Mouse (Mus musculus) intestine, postnatal 0 days (tissue): ENCODE data around the gene Pmepa1. TPM values are rescaled to one million over a fixed set of nuclear protein-coding genes. Genes with fewer than 3 reads are reported as not detected.

Experiments
- ATAC-seq: fragments of 200-750 bp; cut with Nextera tagmentation; 2 replicates; pipeline ENCODE4 v1.8.0; 2017; ENCODE audit warnings: mild to moderate bottlenecking, moderate TSS enrichment, moderate library complexity
- H3K27ac ChIP-seq: fragments of 300-500 bp; sonication (generic); 2 replicates; pipeline ENCODE4 v1.5.1; 2014; ENCODE audit warnings: mild to moderate bottlenecking, low read depth, low read length, moderate library complexity
- H3K27me3 ChIP-seq: fragments of 300-500 bp; sonication (generic); replicated peaks from 2 replicates; pipeline ENCODE4 v1.6.1; 2014; ENCODE audit warnings: low read length, mixed read lengths; ENCODE audit not compliant: control insufficient read depth, insufficient read depth
- H3K36me3 ChIP-seq: fragments of 300-500 bp; sonication (generic); 2 replicates; pipeline ENCODE4 v1.6.1; 2014; ENCODE audit warnings: mild to moderate bottlenecking, moderate library complexity; ENCODE audit not compliant: control insufficient read depth, insufficient read depth
- H3K4me1 ChIP-seq: fragments of 300-500 bp; sonication (generic); replicated peaks from 2 replicates; pipeline ENCODE4 v1.6.1; 2014; ENCODE audit warnings: antibody characterized with exemption, low read length, mixed read lengths; ENCODE audit not compliant: control insufficient read depth, insufficient read depth
- H3K4me2 ChIP-seq: fragments of 300-500 bp; sonication (generic); replicated peaks from 2 replicates; pipeline ENCODE4 v1.6.1; 2014; ENCODE audit warnings: low read depth, mild to moderate bottlenecking, moderate library complexity
- H3K4me3 ChIP-seq: fragments of 300-500 bp; sonication (generic); 2 replicates; pipeline ENCODE4 v1.5.1; 2014; ENCODE audit warnings: low read depth, low read length
- H3K9ac ChIP-seq: fragments of 300-500 bp; sonication (generic); 2 replicates; pipeline ENCODE4 v1.6.1; 2014; ENCODE audit warnings: mild to moderate bottlenecking, low read depth, low read length
- H3K9me3 ChIP-seq: fragments of 300-500 bp; sonication (generic); 2 replicates; pipeline ENCODE4 v1.6.1; 2016; ENCODE audit warnings: mixed run types; ENCODE audit not compliant: control insufficient read depth
- CTCF ChIP-seq: sonication (generic); IDR thresholded peaks from 2 replicates; pipeline ENCODE4 v1.5.1; 2016; ENCODE audit warnings: low read depth, mild to moderate bottlenecking, control low read depth, antibody characterized with exemption, moderate library complexity
- WGBS: fragments of 180-500 bp; shearing (Covaris S2); extraction: QIAGEN DNeasy Blood & Tissue Kit; methylation state at CpG from one replicate; pipeline ENCODE4 v1.1.7; 2014; 5-methylcytosine and 5-hydroxymethylcytosine counted together
- polyA plus RNA-seq: library from polyadenylated mRNA; unstranded; fragments of >200 nt; fragmentation: Nextera tagmentation; extraction: Ambion mirVana; gene quantifications from 2 replicates; pipeline ENCODE4 v1.2.1, GENCODE M21; 2015

Gene Pmepa1
- polyA plus RNA-seq, 1 experiment from 2014 or later: 5.9 TPM

DNA sequence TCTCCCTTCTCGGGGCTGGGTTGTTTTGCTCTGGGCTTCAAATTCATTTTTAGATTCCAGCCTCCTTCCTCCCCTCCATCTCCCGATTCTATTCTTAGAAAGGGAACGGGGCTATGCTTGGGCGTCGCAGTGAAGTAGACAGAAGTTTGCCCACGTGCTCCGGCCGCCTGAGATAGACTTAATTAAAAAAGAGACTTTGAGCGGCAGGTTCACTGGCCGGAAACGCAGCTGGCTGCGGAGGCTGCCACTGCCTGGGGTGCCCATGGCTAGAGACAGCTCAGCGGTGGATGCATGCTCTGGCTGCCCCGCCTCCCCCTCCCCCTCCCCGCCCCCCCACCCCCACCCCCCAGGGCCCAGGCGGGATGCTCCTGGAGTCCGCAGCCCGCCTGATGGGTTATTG, 31.2 kb upstream of the Pmepa1 start:
- Histone ChIP-seq H3K36me3 (no peaks in the 10 kb centered on the region), H3K27ac (no peak overlapping the region), H3K9me3 (no peaks in the 10 kb centered on the region), H3K9ac (no peak overlapping the region), H3K4me1 (no peaks in the 10 kb centered on the region), H3K4me2 (0 out of 2 replicates have a peak overlapping the region, but pooled peaks have one; percentile 13), H3K27me3 (0 out of 2 replicates have a peak, but pooled peaks cover 11% of the 10 kb centered on the region), H3K4me3 (no peak overlapping the region)
- WGBS: 10% methylated on average over 17 of the region's 18 CpGs
- peak; percentile 61 for ATAC-seq
- no peak for TF ChIP-seq CTCF

DNA sequence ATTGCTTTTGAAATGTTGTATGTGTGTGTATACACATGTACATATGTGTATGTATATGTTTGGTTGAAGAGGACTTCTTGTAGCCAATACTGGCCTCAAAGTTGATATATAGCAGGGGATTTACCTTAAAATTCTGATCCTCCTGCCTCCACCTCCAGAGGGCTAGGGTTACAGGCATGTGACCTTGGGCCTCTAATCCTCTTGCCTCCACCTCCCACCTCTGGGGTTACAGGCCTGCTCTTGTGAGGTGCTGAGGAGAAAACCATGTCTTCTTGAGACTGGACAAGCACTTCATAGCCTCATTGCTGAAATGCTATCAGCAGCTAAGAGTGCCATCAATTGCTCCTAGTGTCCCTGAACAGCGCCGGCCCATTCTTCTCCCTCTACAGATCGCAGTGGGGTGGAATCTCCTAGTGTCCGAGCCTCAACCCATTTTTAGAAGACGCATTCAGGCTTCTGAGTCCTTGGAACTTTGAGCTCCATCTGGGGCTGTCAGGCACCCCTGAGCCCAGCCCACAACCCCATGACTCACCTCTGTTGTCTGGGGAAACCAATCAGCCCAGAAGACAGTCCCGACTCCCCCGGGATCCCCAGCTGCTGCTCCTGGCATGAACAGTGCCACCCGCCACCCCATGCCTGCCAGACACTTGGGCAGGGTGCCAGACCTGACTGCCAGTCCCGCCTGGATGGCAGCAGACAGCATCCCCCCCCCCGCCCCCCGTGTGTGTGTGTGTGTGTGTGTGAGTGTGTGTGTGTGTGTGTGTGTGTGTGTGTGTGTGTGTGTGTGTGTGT, 30.6 kb upstream of the Pmepa1 start:
- Histone ChIP-seq H3K9ac (no peak overlapping the region), H3K4me2 (0 out of 2 replicates have a peak overlapping the region, but pooled peaks have one; percentile 13), H3K4me1 (no peaks in the 10 kb centered on the region), H3K27me3 (0 out of 2 replicates have a peak, but pooled peaks cover 11% of the 10 kb centered on the region), H3K9me3 (no peaks in the 10 kb centered on the region), H3K27ac (no peak overlapping the region), H3K36me3 (no peaks in the 10 kb centered on the region), H3K4me3 (no peak overlapping the region)
- peak; percentile 68 for ATAC-seq
- no peak for TF ChIP-seq CTCF
- WGBS: 45% methylated on average over 10 of the region's 11 CpGs

DNA sequence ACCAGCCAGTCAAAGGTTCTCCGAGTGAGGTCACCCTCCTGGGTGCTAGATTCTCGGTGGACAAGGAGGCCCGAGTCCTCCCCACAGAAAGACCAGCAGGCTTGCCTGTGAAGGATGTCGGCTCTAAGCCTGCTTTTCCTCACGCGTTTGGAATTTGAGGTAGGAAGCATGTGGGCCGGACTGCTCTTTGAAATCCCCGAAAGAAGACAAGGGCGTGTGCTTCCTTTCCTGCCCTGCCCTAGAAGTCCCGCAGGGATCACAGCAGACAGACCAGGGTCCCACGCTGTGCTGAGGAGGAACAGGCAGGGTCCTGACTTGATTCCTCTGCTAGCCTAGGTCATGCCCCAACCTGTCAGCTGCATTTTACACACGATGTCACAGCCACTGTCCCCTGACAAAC, 28.7 kb upstream of the Pmepa1 start:
- H3K4me2 ChIP-seq: no peak overlapping the region
- no peaks in the 10 kb centered on the region for H3K4me1 ChIP-seq
- 0 out of 2 replicates have a peak, but pooled peaks cover 11% of the 10 kb centered on the region for H3K27me3 ChIP-seq
- no peak for TF ChIP-seq CTCF
- no peak overlapping the region for H3K9ac ChIP-seq
- no peaks in the 10 kb centered on the region for H3K36me3 ChIP-seq
- no peak overlapping the region for H3K4me3 ChIP-seq
- no peak for ATAC-seq
- no peaks in the 10 kb centered on the region for H3K9me3 ChIP-seq
- 21% methylated on average over 12 of the region's 12 CpGs for whole genome bisulfite sequencing
- H3K27ac ChIP-seq: no peak overlapping the region

DNA sequence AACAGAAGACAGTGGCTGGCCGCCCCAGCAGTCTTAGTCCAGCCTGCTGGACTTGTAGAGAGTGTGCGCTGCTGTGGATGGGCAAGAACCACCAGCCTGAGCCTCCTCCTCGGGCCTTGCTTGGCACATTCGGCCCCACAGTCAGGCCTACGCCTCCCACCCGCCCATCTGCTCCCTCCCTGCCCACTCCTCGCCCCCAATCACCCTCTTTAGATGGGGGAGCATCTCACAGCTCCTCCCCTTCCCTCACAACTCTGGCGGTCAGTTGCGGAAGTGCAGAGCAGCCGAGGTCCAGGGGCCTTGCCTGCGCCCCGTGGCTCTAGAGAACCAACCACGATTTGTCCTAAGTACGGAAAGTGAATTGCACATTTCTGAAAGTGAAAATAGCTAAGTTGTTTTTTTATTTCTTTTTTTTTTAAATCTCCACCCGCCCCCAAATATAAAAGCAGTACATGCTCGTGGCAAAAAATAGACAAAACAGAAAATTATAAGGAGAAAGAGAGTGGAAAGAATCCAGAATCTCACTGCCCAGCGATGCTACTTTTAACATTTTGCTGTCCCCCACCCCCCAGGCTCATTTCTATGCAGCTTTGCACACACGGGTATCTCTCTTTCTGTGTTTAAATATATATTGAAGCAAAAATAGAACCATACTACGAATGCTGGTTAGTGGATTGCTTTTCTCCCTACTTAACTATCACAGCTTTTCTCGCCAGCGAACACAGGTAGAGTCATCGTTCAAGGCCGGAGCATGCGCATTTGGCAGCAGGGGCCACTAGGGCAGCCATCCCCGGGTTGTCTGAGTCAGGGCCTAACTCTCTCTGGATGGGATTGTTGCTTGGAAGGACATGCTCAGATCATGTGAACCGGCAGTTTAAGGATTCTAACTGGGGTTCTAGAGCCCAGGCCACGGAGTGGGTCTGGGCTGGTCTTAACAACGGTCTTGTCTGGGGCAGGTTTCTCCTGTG, 24.6 kb upstream of the Pmepa1 start:
- Histone ChIP-seq H3K4me1 (no peaks in the 10 kb centered on the region), H3K9me3 (no peaks in the 10 kb centered on the region), H3K9ac (no peak overlapping the region), H3K36me3 (no peaks in the 10 kb centered on the region), H3K27me3 (no peaks in the 10 kb centered on the region), H3K4me2 (no peak overlapping the region), H3K4me3 (no peak overlapping the region), H3K27ac (no peak overlapping the region)
- no peak for ATAC-seq
- 75% methylated on average over 28 of the region's 28 CpGs for WGBS
- peak; percentile 51 for TF ChIP-seq CTCF

DNA sequence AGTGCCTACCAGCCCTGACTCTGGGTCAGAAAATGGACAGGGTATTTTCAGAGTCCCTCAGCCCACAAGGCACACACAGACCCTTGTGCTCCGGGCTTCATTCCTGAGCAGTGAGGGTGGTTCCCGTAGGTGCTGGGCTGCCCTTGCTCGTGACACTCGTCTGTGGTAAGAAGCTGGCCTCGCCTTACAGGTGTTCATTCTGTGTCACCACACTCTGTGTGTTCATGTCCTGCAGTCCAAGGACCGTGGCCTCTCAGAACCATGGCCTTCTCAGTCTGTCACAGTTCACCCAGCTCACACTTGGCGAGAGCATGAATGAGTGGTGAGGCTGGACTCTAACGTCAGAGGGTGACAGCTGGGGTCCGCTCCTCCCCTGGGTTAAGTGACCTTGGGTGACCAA, 20.1 kb upstream of the Pmepa1 start:
- WGBS: 81% methylated on average over 9 of the region's 9 CpGs
- Histone ChIP-seq H3K9me3 (0 out of 2 replicates have a peak, but pooled peaks cover 3% of the 10 kb centered on the region), H3K27me3 (no peaks in the 10 kb centered on the region), H3K4me2 (no peak overlapping the region), H3K9ac (no peak overlapping the region), H3K4me3 (no peak overlapping the region), H3K27ac (no peak overlapping the region), H3K36me3 (no peaks in the 10 kb centered on the region), H3K4me1 (no peaks in the 10 kb centered on the region)
- ATAC-seq: no peak
- TF ChIP-seq CTCF: no peak

DNA sequence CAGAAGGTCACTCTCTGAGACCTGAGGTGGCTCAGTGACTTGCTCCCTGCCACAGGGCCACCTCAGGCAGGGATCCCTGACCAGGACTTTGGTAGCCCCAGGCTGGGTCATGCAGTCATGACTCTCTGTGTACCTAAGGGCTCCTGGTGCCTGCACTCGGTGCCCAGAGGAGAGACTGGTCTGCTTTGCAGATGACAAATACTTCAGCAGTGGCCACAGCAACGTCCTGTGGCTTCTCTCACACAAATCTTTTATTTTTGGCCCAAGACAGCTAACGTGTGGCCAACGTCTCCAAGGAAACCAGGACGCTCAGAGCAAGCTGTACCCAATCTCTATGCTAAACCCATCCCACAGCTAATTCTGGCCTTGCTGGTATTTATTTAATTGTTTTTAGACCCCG, 16.7 kb upstream of the Pmepa1 start:
- H3K4me2 ChIP-seq: no peak overlapping the region
- no peak for TF ChIP-seq CTCF
- H3K4me1 ChIP-seq: no peaks in the 10 kb centered on the region
- H3K27me3 ChIP-seq: no peaks in the 10 kb centered on the region
- H3K4me3 ChIP-seq: no peak overlapping the region
- 0 out of 2 replicates have a peak, but pooled peaks cover 3% of the 10 kb centered on the region for H3K9me3 ChIP-seq
- WGBS: 68% methylated on average over 6 of the region's 6 CpGs
- no peak overlapping the region for H3K9ac ChIP-seq
- no peaks in the 10 kb centered on the region for H3K36me3 ChIP-seq
- ATAC-seq: no peak
- H3K27ac ChIP-seq: no peak overlapping the region
